Mouse (Mus musculus) kidney, embryonic 15.5 days (tissue): ENCODE measurements around the gene Dock9. TPM values are rescaled to one million over a fixed set of nuclear protein-coding genes. Genes with fewer than 3 reads are reported as not detected.
A peak's percentile ranks its signal among the peaks of the same experiment; 100 is the strongest.
"Not testable (repeated sequence)": the region's sequence is repeated elsewhere in the genome, so short reads cannot be mapped to it uniquely, and the experiment has no call there.

ENCODE experiments used
- ATAC-seq: fragments of 200-750 bp; cut with Nextera tagmentation; replicated peaks from 2 replicates; pipeline ENCODE4 v1.8.0; 2017; ENCODE audit warnings: moderate TSS enrichment; ENCODE audit not compliant: low FRiP score
- H3K27ac ChIP-seq: fragments of 300-500 bp; sonication (generic); 2 replicates; pipeline ENCODE4 v1.5.1; 2015; ENCODE audit warnings: mild to moderate bottlenecking, inconsistent platforms
- H3K27me3 ChIP-seq: fragments of 300-500 bp; sonication (generic); 2 replicates; pipeline ENCODE4 v1.6.1; 2015; ENCODE audit warnings: inconsistent platforms
- H3K36me3 ChIP-seq: fragments of 300-500 bp; sonication (generic); 2 replicates; pipeline ENCODE4 v1.6.1; 2015; ENCODE audit warnings: inconsistent platforms
- H3K4me1 ChIP-seq: fragments of 300-500 bp; sonication (generic); 2 replicates; pipeline ENCODE4 v1.6.1; 2015; ENCODE audit warnings: inconsistent platforms
- H3K4me2 ChIP-seq: fragments of 300-500 bp; sonication (generic); 2 replicates; pipeline ENCODE4 v1.6.1; 2015; ENCODE audit warnings: moderate library complexity, mild to moderate bottlenecking, inconsistent platforms
- H3K4me3 ChIP-seq: fragments of 300-500 bp; sonication (generic); replicated peaks from 2 replicates; pipeline ENCODE4 v1.5.1; 2015; ENCODE audit warnings: mild to moderate bottlenecking, inconsistent platforms
- H3K9ac ChIP-seq: fragments of 300-500 bp; sonication (generic); 2 replicates; pipeline ENCODE4 v1.6.1; 2015; ENCODE audit warnings: mild to moderate bottlenecking, inconsistent platforms
- H3K9me3 ChIP-seq: fragments of 300-500 bp; sonication (generic); replicated peaks from 2 replicates; pipeline ENCODE4 v1.6.1; 2016; ENCODE audit warnings: inconsistent platforms
- WGBS: fragments of 180-500 bp; shearing (Covaris S2); methylation state at CpG from one replicate; pipeline ENCODE4 v1.1.7; 2015; ENCODE audit warnings: mixed read lengths; 5-methylcytosine and 5-hydroxymethylcytosine counted together
- polyA plus RNA-seq: library from polyadenylated mRNA; unstranded; fragments of >200 nt; fragmentation: Nextera tagmentation; extraction: Ambion mirVana; gene quantifications from 2 replicates; pipeline ENCODE4 v1.2.1, GENCODE M21; 2015

Dock9 gene
- polyA plus RNA-seq, 1 experiment from 2014 or later = 11.1 TPM

- H3K4me2 ChIP-seq = peak overlapping the region; percentile 28; the same call in 1 of the 2 replicates
- no peak overlapping the region for H3K9ac ChIP-seq
- H3K4me1 ChIP-seq = peaks cover 16% of the 10 kb centered on the region; the same call in 1 of the 2 replicates
- ATAC-seq = peak; percentile 83
- H3K27me3 ChIP-seq = no peaks in the 10 kb centered on the region
- 32% methylated on average over 6 of the region's 6 CpGs for WGBS
- no peaks in the 10 kb centered on the region for H3K9me3 ChIP-seq
- no peak overlapping the region for H3K4me3 ChIP-seq
- H3K27ac ChIP-seq = no peak overlapping the region
- no peaks in the 10 kb centered on the region for H3K36me3 ChIP-seq
These were observed 65.9 kb downstream of the Dock9 start for GRCm38 (mm10) chr14:121731688-121732168.

- H3K4me1 ChIP-seq = peaks cover 16% of the 10 kb centered on the region; the same call in 1 of the 2 replicates
- no peaks in the 10 kb centered on the region for H3K9me3 ChIP-seq
- no peaks in the 10 kb centered on the region for H3K27me3 ChIP-seq
- WGBS = 88% methylated on average over 3 of the region's 3 CpGs
- H3K27ac ChIP-seq = no peak overlapping the region
- H3K36me3 ChIP-seq = no peaks in the 10 kb centered on the region
- ATAC-seq = 0 out of 2 replicates have a peak, but pooled peaks have one; percentile 17
- H3K9ac ChIP-seq = no peak overlapping the region
- H3K4me2 ChIP-seq = no peak overlapping the region
- H3K4me3 ChIP-seq = no peak overlapping the region
These were observed 66.7 kb downstream of the Dock9 start for GRCm38 (mm10) chr14:121730966-121731365.

- Histone ChIP-seq H3K27me3 (no peaks in the 10 kb centered on the region), H3K4me2 (no peak overlapping the region), H3K9me3 (no peaks in the 10 kb centered on the region), H3K4me3 (no peak overlapping the region), H3K4me1 (peaks cover 16% of the 10 kb centered on the region; the same call in 1 of the 2 replicates), H3K9ac (no peak overlapping the region), H3K36me3 (no peaks in the 10 kb centered on the region; the same call in 1 of the 2 replicates), H3K27ac (no peak overlapping the region)
- WGBS = 70% methylated on average over 8 of the region's 8 CpGs
- ATAC-seq = no peak
These were observed 69.6 kb downstream of the Dock9 start for GRCm38 (mm10) chr14:121727996-121728395.

GRCm38 (mm10) chr14:121724501-121724900 is 73.1 kb downstream of the Dock9 start:
- H3K9me3 ChIP-seq = no peaks in the 10 kb centered on the region

GRCm38 (mm10) chr14:121722774-121723173 is 74.9 kb downstream of the Dock9 start:
- no peaks in the 10 kb centered on the region for H3K9me3 ChIP-seq
- no peak for ATAC-seq
- H3K27me3 ChIP-seq = no peaks in the 10 kb centered on the region
- H3K36me3 ChIP-seq = no peaks in the 10 kb centered on the region; the same call in 1 of the 2 replicates
- WGBS = 24% methylated on average over 8 of the region's 8 CpGs
- no peak overlapping the region for H3K4me2 ChIP-seq
- H3K27ac ChIP-seq = no peak overlapping the region
- no peak overlapping the region for H3K4me3 ChIP-seq
- peaks cover 7% of the 10 kb centered on the region; the same call in 1 of the 2 replicates for H3K4me1 ChIP-seq
- no peak overlapping the region for H3K9ac ChIP-seq

More at GRCm38 (mm10) chr14:121724501-121724900, 73.1 kb downstream of the Dock9 start:
- Histone ChIP-seq H3K27me3 (no peaks in the 10 kb centered on the region), H3K4me2 (no peak overlapping the region), H3K9ac (no peak overlapping the region), H3K4me1 (peaks cover 9% of the 10 kb centered on the region; the same call in 1 of the 2 replicates), H3K27ac (no peak overlapping the region), H3K36me3 (no peaks in the 10 kb centered on the region; the same call in 1 of the 2 replicates), H3K4me3 (no peak overlapping the region)
- ATAC-seq = no peak
- WGBS = 95% methylated on average over 8 of the region's 8 CpGs

- ATAC-seq = no peak
- Histone ChIP-seq H3K4me1 (peaks cover 7% of the 10 kb centered on the region; the same call in 1 of the 2 replicates), H3K27ac (no peak overlapping the region), H3K36me3 (no peaks in the 10 kb centered on the region; the same call in 1 of the 2 replicates), H3K27me3 (no peaks in the 10 kb centered on the region), H3K9ac (no peak overlapping the region), H3K4me2 (no peak overlapping the region), H3K4me3 (no peak overlapping the region), H3K9me3 (no peaks in the 10 kb centered on the region)
- WGBS = 68% methylated on average over 5 of the region's 5 CpGs
These were observed 76.2 kb downstream of the Dock9 start for GRCm38 (mm10) chr14:121721431-121721830.

GRCm38 (mm10) chr14:121719638-121720601 is 77.7 kb downstream of the Dock9 start:
- no peak overlapping the region for H3K4me2 ChIP-seq
- no peak overlapping the region for H3K4me3 ChIP-seq
- H3K9me3 ChIP-seq = no peaks in the 10 kb centered on the region
- WGBS = 75% methylated on average over 9 of the region's 9 CpGs
- no peaks in the 10 kb centered on the region for H3K27me3 ChIP-seq
- H3K27ac ChIP-seq = no peak overlapping the region
- ATAC-seq = no peak
- H3K36me3 ChIP-seq = no peaks in the 10 kb centered on the region; the same call in 1 of the 2 replicates
- H3K4me1 ChIP-seq = peaks cover 7% of the 10 kb centered on the region; the same call in 1 of the 2 replicates
- H3K9ac ChIP-seq = no peak overlapping the region

GRCm38 (mm10) chr14:121714799-121715198 is 82.8 kb downstream of the Dock9 start:
- not testable (repeated sequence) for H3K9ac ChIP-seq, H3K27ac ChIP-seq, H3K36me3 ChIP-seq, H3K27me3 ChIP-seq, ATAC-seq, H3K4me2 ChIP-seq, H3K9me3 ChIP-seq, H3K4me3 ChIP-seq
- WGBS = 92% methylated on average over 3 of the region's 3 CpGs
- peaks cover 35% of the 10 kb centered on the region for H3K4me1 ChIP-seq

- no peak overlapping the region for H3K4me3 ChIP-seq
- H3K4me2 ChIP-seq = no peak overlapping the region
- 71% methylated on average over 2 of the region's 2 CpGs for whole genome bisulfite sequencing
- ATAC-seq = no peak
- no peaks in the 10 kb centered on the region for H3K27me3 ChIP-seq
- H3K9ac ChIP-seq = no peak overlapping the region
- H3K27ac ChIP-seq = no peak overlapping the region
- H3K4me1 ChIP-seq = peaks cover 35% of the 10 kb centered on the region
- no peaks in the 10 kb centered on the region for H3K9me3 ChIP-seq
- no peaks in the 10 kb centered on the region for H3K36me3 ChIP-seq
These were observed 83.4 kb downstream of the Dock9 start for GRCm38 (mm10) chr14:121714268-121714667.

- no peak overlapping the region for H3K9ac ChIP-seq
- WGBS = 69% methylated on average over 4 of the region's 4 CpGs
- H3K9me3 ChIP-seq = no peaks in the 10 kb centered on the region
- no peak overlapping the region for H3K4me2 ChIP-seq
- no peaks in the 10 kb centered on the region for H3K36me3 ChIP-seq
- H3K4me3 ChIP-seq = no peak overlapping the region
- peaks cover 35% of the 10 kb centered on the region for H3K4me1 ChIP-seq
- H3K27ac ChIP-seq = peak overlapping the region; percentile 42
- H3K27me3 ChIP-seq = no peaks in the 10 kb centered on the region
- ATAC-seq = no peak; the same call in 1 of the 2 replicates
These were observed 83.8 kb downstream of the Dock9 start for GRCm38 (mm10) chr14:121713830-121714197.

- ATAC-seq = peak; percentile 87
- 21% methylated on average over 7 of the region's 7 CpGs for WGBS
- H3K36me3 ChIP-seq = no peaks in the 10 kb centered on the region
- H3K9me3 ChIP-seq = no peaks in the 10 kb centered on the region
- peak overlapping the region; percentile 42 for H3K27ac ChIP-seq
- peaks cover 35% of the 10 kb centered on the region for H3K4me1 ChIP-seq
- H3K9ac ChIP-seq = no peak overlapping the region
- no peaks in the 10 kb centered on the region for H3K27me3 ChIP-seq
- no peak overlapping the region for H3K4me2 ChIP-seq
- H3K4me3 ChIP-seq = no peak overlapping the region
These were observed 84.3 kb downstream of the Dock9 start for GRCm38 (mm10) chr14:121713166-121713829.
